Mouse (Mus musculus): Measurements from ENCODE around the gene Grb2. TPM values are rescaled to one million over a fixed set of nuclear protein-coding genes. Genes with fewer than 3 reads are reported as not detected.

The Grb2 gene
- total RNA-seq, 2 experiments from 2014 or later, result 188 to 210 TPM

- peak; percentile 61 to 68 for DNase-seq (ENCODE audit: extremely low spot score in 1 of 2, low spot score in 1 of 2)
Observed at GRCm38 (mm10) chr11:115612410-115613137, 95.8 kb downstream of the Grb2 start, which contains the start of gene Mif4gd. Gene Mif4gd (minus strand): TSS chr11:115612969.

GRCm38 (mm10) chr11:115612059-115612409 is 96.4 kb downstream of the Grb2 start:
- peak; percentile 41 to 66 for DNase-seq (ENCODE audit: extremely low spot score in 1 of 2, low spot score in 1 of 2)

GRCm38 (mm10) chr11:115611173-115611572 is 97.2 kb downstream of the Grb2 start:
- DNase-seq (ENCODE audit: extremely low spot score in 1 of 2, low spot score in 1 of 2), result no peak

GRCm38 (mm10) chr11:115609576-115609975 is 98.8 kb downstream of the Grb2 start:
- DNase-seq (ENCODE audit: extremely low spot score in 1 of 2, low spot score in 1 of 2), result no peak

GRCm38 (mm10) chr11:115608421-115609399 is 99.7 kb downstream of the Grb2 start:
- DNase-seq (ENCODE audit: extremely low spot score in 1 of 2, low spot score in 1 of 2), result peak in 1 of 2 experiments; percentile 29

GRCm38 (mm10) chr11:115606733-115607132 is 101.7 kb downstream of the Grb2 start:
- no peak for DNase-seq (ENCODE audit: extremely low spot score in 1 of 2, low spot score in 1 of 2)

GRCm38 (mm10) chr11:115604304-115604696 is 104.1 kb downstream of the Grb2 start:
- DNase-seq (ENCODE audit: extremely low spot score in 1 of 2, low spot score in 1 of 2), result no peak

GRCm38 (mm10) chr11:115603476-115604303 is 104.7 kb downstream of the Grb2 start, which contains the start of the genes Mrps7 and Gga3:
Gene Mrps7 (plus strand): TSS chr11:115603925.
Gene Gga3 (minus strand): TSS chr11:115604051.
- peak; percentile 81 to 88 for DNase-seq (ENCODE audit: extremely low spot score in 1 of 2, low spot score in 1 of 2)

GRCm38 (mm10) chr11:115603128-115603475 is 105.3 kb downstream of the Grb2 start:
- no peak for DNase-seq (ENCODE audit: extremely low spot score in 1 of 2, low spot score in 1 of 2)

GRCm38 (mm10) chr11:115601174-115601573 is 107.2 kb downstream of the Grb2 start:
- DNase-seq (ENCODE audit: extremely low spot score in 1 of 2, low spot score in 1 of 2), result no peak

GRCm38 (mm10) chr11:115600743-115601142 is 107.7 kb downstream of the Grb2 start:
- DNase-seq (ENCODE audit: extremely low spot score in 1 of 2, low spot score in 1 of 2), result no peak

- no peak for DNase-seq (ENCODE audit: extremely low spot score in 1 of 2, low spot score in 1 of 2)
Observed at GRCm38 (mm10) chr11:115599722-115600121, 108.7 kb downstream of the Grb2 start.

- DNase-seq (ENCODE audit: extremely low spot score in 1 of 2, low spot score in 1 of 2), result no peak
Observed at GRCm38 (mm10) chr11:115598309-115598708, 110.1 kb downstream of the Grb2 start.

GRCm38 (mm10) chr11:115595209-115595608 is 113.2 kb downstream of the Grb2 start:
- DNase-seq (ENCODE audit: extremely low spot score in 1 of 2, low spot score in 1 of 2), result no peak

Other genes starting within 250 kb of the Grb2 start
- gene Slc16a5, start 246.1 kb downstream of the Grb2 start, total RNA-seq (2021), result not detected
- 10 to 100 TPM in 1 of 2 experiments, 1 to 10 TPM in 1; 9.3 to 10.3 TPM for gene Armc7, start 232.9 kb downstream of the Grb2 start, total RNA-seq (2021)
- 10 to 100 TPM; 68.8 to 70.4 TPM for gene Nt5c, start 216.7 kb downstream of the Grb2 start, total RNA-seq (2021)
- gene Jpt1, start 194.2 kb downstream of the Grb2 start, total RNA-seq (2021), result 100 to 1,000 TPM; 134 to 165 TPM
- gene Sumo2, start 172.3 kb downstream of the Grb2 start, total RNA-seq (2021), result 100 to 1,000 TPM; 329 to 353 TPM
- 10 to 100 TPM; 44.5 to 44.9 TPM for gene Nup85, start 144.2 kb downstream of the Grb2 start, total RNA-seq (2021)
- gene Mrps7, start 104.7 kb downstream of the Grb2 start, total RNA-seq (2021), result 10 to 100 TPM; 49.6 to 59.0 TPM
- 10 to 100 TPM; 60.0 to 75.4 TPM for gene Gga3, start 104.5 kb downstream of the Grb2 start, total RNA-seq (2021)
- gene Mif4gd, start 95.6 kb downstream of the Grb2 start, total RNA-seq (2021), result 10 to 100 TPM; 21.7 to 23.7 TPM
- gene Slc25a19, start 80.3 kb downstream of the Grb2 start, total RNA-seq (2021), result 10 to 100 TPM; 56.2 to 61.6 TPM
- 10 to 100 TPM; 44.5 to 51.1 TPM for gene Tmem94, start 56.8 kb upstream of the Grb2 start, total RNA-seq (2021)
- gene Caskin2, start 105.0 kb upstream of the Grb2 start, total RNA-seq (2021), result 10 to 100 TPM; 19.9 to 21.8 TPM
- gene Tsen54, start 106.1 kb upstream of the Grb2 start, total RNA-seq (2021), result 10 to 100 TPM in 1 of 2 experiments, 1 to 10 TPM in 1; 9.4 to 10.9 TPM
- 1 to 10 TPM; 1.0 to 2.3 TPM for gene Llgl2, start 115.5 kb upstream of the Grb2 start, total RNA-seq (2021)
- gene Myo15b, start 149.8 kb upstream of the Grb2 start, total RNA-seq (2021), result under 1 TPM; 0.27 to 0.28 TPM
- 1 to 10 TPM in 1 of 2 experiments, under 1 TPM in 1; 0.54 to 1.2 TPM for gene Smim5, start 191.4 kb upstream of the Grb2 start, total RNA-seq (2021)
- not detected for gene Smim6, start 203.4 kb upstream of the Grb2 start, total RNA-seq (2021)
- 10 to 100 TPM; 33.1 to 47.4 TPM for gene Sap30bp, start 224.7 kb upstream of the Grb2 start, total RNA-seq (2021)
- gene Recql5, start 224.9 kb upstream of the Grb2 start, total RNA-seq (2021), result 10 to 100 TPM; 25.7 to 28.4 TPM